Mouse (Mus musculus): ENCODE results near the gene Arhgap24.

GRCm38 (mm10) chr5:102599102-102599501 is 117.9 kb downstream of the Arhgap24 start:
- TF ChIP-seq CTCF (IDR thresholded peaks at IDR 0.05; ENCODE audit: low read depth, low read length) (no peak), POLR2A (IDR thresholded peaks at IDR 0.05; ENCODE audit: borderline replicate concordance, low read depth, low read length) (no peak)
